Mouse (Mus musculus) mature B cell (primary cell): Measurements from ENCODE around the gene Hoxb5.

ENCODE experiments used
- in situ Hi-C: fragments of 300-500 bp; cut with MboI; formaldehyde crosslinking; loops from 2 replicates; pipeline ENCODE4 v1.14.3; 2019

Hoxb5 gene

GRCm38 (mm10) chr11:96317608-96318367 lies 14.7 kb downstream of the Hoxb5 start, which contains the start of gene Hoxb4:
Gene Hoxb4 (plus strand): TSS chr11:96318267.
- in situ Hi-C loops: no loop called here

GRCm38 (mm10) chr11:96318368-96319070 lies 15.4 kb downstream of the Hoxb5 start:
- in situ Hi-C loops: no loop called here

GRCm38 (mm10) chr11:96319071-96319902 lies 16.2 kb downstream of the Hoxb5 start:
- in situ Hi-C loops: no loop called here

GRCm38 (mm10) chr11:96319910-96320309 lies 16.8 kb downstream of the Hoxb5 start:
- in situ Hi-C loops: no loop called here

- in situ Hi-C loops: no loop called here
Observed at GRCm38 (mm10) chr11:96320688-96321087, 17.6 kb downstream of the Hoxb5 start.

- in situ Hi-C loops: no loop called here
Observed at GRCm38 (mm10) chr11:96321846-96322245, 18.7 kb downstream of the Hoxb5 start.

- in situ Hi-C loops: no loop called here
Observed at GRCm38 (mm10) chr11:96322738-96323137, 19.6 kb downstream of the Hoxb5 start.

GRCm38 (mm10) chr11:96323154-96323553 lies 20.0 kb downstream of the Hoxb5 start, which contains the start of gene Hoxb3:
Gene Hoxb3 (plus strand): TSS chr11:96323326.
- in situ Hi-C loops: no loop called here

- in situ Hi-C loops: no loop called here
Observed at GRCm38 (mm10) chr11:96324125-96324524, 21.0 kb downstream of the Hoxb5 start.

- in situ Hi-C loops: no loop called here
Observed at GRCm38 (mm10) chr11:96324965-96325364, 21.8 kb downstream of the Hoxb5 start.

- in situ Hi-C loops: no loop called here
Observed at GRCm38 (mm10) chr11:96325747-96326212, 22.6 kb downstream of the Hoxb5 start.

GRCm38 (mm10) chr11:96326705-96327104 lies 23.6 kb downstream of the Hoxb5 start:
- in situ Hi-C loops: no loop called here

GRCm38 (mm10) chr11:96327122-96327521 lies 24.0 kb downstream of the Hoxb5 start:
- in situ Hi-C loops: no loop called here

- in situ Hi-C loops: no loop called here
Observed at GRCm38 (mm10) chr11:96327750-96328149, 24.6 kb downstream of the Hoxb5 start.

GRCm38 (mm10) chr11:96328605-96329004 lies 25.5 kb downstream of the Hoxb5 start:
- in situ Hi-C loops: no loop called here

GRCm38 (mm10) chr11:96332105-96332504 lies 29.0 kb downstream of the Hoxb5 start:
- in situ Hi-C loops: no loop called here

- in situ Hi-C loops: no loop called here
Observed at GRCm38 (mm10) chr11:96332618-96333032, 29.5 kb downstream of the Hoxb5 start.

GRCm38 (mm10) chr11:96333241-96334001 lies 30.3 kb downstream of the Hoxb5 start:
- in situ Hi-C loops: no loop called here

GRCm38 (mm10) chr11:96334002-96334364 lies 30.8 kb downstream of the Hoxb5 start:
- in situ Hi-C loops: no loop called here

GRCm38 (mm10) chr11:96334998-96335397 lies 31.9 kb downstream of the Hoxb5 start:
- in situ Hi-C loops: no loop called here

GRCm38 (mm10) chr11:96336597-96336996 lies 33.5 kb downstream of the Hoxb5 start:
- in situ Hi-C loops: no loop called here
